18 mouse cellular contexts compared by ENCODE assay signal in the genomic region with DNA sequence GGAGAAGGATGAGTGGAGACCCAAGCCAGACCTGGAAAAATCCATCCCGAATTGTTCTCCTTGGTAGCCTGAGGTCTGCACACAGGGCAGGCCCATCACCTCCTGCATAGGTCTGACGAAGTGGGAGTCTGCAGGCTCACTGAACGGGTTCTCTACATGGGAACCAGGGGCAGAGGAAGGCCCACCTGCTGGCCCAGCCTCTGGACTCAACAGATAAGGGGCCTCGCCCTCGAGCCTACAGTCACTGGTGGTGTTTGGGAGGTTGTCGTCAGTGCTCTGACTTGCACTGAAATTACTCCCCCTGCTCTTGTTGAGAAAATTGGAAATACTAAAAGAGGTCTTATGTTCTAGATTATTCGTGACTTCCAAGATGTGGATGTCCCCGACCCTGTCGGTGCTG. TPM values are rescaled to one million over a fixed set of nuclear protein-coding genes. Genes with fewer than 3 reads are reported as not detected.
DNase-seq lines count a peak whose midpoint lies in the region; ATAC-seq lines count a peak whose summit lies in the region.
"Had no signal": no experiment of that assay in that cellular context is flagged by ENCODE, and none has a peak within 500 bp of the region (broad histone marks: within the 10 kb centered on the region; RNA-seq: fewer than 3 reads in every experiment).

No protein-coding gene starts in this region.

- 43% methylated on average over 9 of the region's 9 CpGs for WGBS in liver, embryonic 12.5 days (ENCODE audit: insufficient replicate concordance)
- WGBS in forebrain, embryonic 16.5 days, result 94% methylated on average over 9 of the region's 9 CpGs

- H3K36me3 ChIP-seq in liver, embryonic 12.5 days, result peaks cover 58% of the 10 kb centered on the region
- H3K36me3 ChIP-seq in forebrain, embryonic 16.5 days (ENCODE audit: control insufficient read depth, insufficient read depth), result peaks cover 10% of the 10 kb centered on the region

- peak; percentile 40 for DNase-seq in spleen, adult 12 weeks (ENCODE audit: low spot score)
- no peak for DNase-seq in spleen, adult 18-20 months
- no peak for DNase-seq in adrenal gland, adult 8-10 months
- DNase-seq in cerebellum, adult 8-10 months, result no peak
- DNase-seq: cerebellum, adult 11-12 months; forebrain, postnatal 0 days; heart, adult 11 months; heart, postnatal 10 days; kidney, adult 2 months; kidney, postnatal 4 days; thymus, postnatal 25 days had no signal

- peak overlapping the region; percentile 60 for H3K4me2 ChIP-seq in liver, embryonic 12.5 days
- no peak overlapping the region for H3K4me2 ChIP-seq in forebrain, embryonic 16.5 days (ENCODE audit: low read length)
- H3K4me2 ChIP-seq: hindbrain, embryonic 15.5 days; midbrain, embryonic 11.5 days; neural tube, embryonic 12.5 days had no signal

- H3K27ac ChIP-seq in liver, embryonic 12.5 days, result peak overlapping the region; percentile 88
- H3K27ac ChIP-seq in forebrain, embryonic 16.5 days (ENCODE audit: low read length), result no peak overlapping the region
- H3K27ac ChIP-seq: hindbrain, embryonic 15.5 days; neural tube, embryonic 12.5 days had no signal

- peaks cover 57% of the 10 kb centered on the region for H3K4me1 ChIP-seq in liver, embryonic 12.5 days
- no peaks in the 10 kb centered on the region for H3K4me1 ChIP-seq in forebrain, embryonic 16.5 days (replicated peaks; ENCODE audit: control insufficient read depth, insufficient read depth, low read length)

- H3K9ac ChIP-seq in liver, embryonic 12.5 days, result peak overlapping the region; percentile 59
- no peak overlapping the region for H3K9ac ChIP-seq in forebrain, embryonic 16.5 days (replicated peaks; ENCODE audit: low read depth, low read length)
- H3K9ac ChIP-seq: forebrain, postnatal 0 days; hindbrain, embryonic 15.5 days; neural tube, embryonic 12.5 days had no signal

- H3K27me3 ChIP-seq in liver, embryonic 12.5 days (replicated peaks), result no peaks in the 10 kb centered on the region
- H3K27me3 ChIP-seq in forebrain, embryonic 16.5 days (replicated peaks; ENCODE audit: control insufficient read depth, insufficient read depth, low read length), result no peaks in the 10 kb centered on the region
- H3K27me3 ChIP-seq: hindbrain, embryonic 15.5 days; neural tube, embryonic 12.5 days had no signal

- H3K4me3 ChIP-seq in liver, embryonic 12.5 days, result peak overlapping the region; percentile 0; the same call in 1 of the 2 replicates
- no peak overlapping the region for H3K4me3 ChIP-seq in forebrain, embryonic 16.5 days (replicated peaks; ENCODE audit: low read length)
- H3K4me3 ChIP-seq: hindbrain, embryonic 15.5 days; neural tube, embryonic 12.5 days had no signal

- no peaks in the 10 kb centered on the region for H3K9me3 ChIP-seq in liver, embryonic 12.5 days (replicated peaks)
- no peaks in the 10 kb centered on the region for H3K9me3 ChIP-seq in forebrain, embryonic 16.5 days (ENCODE audit: control insufficient read depth, low read length)
- H3K9me3 ChIP-seq: hindbrain, embryonic 15.5 days; neural tube, embryonic 12.5 days had no signal

- peak; percentile 66; the same call in 1 of the 2 replicates for ATAC-seq in common myeloid progenitor, adult 5-6 weeks (replicated peaks; ENCODE audit: low read depth, poor library complexity, severe bottlenecking)
- ATAC-seq in liver, embryonic 12.5 days, result peak; percentile 99
- peak; percentile 97 for ATAC-seq in megakaryocyte-erythroid progenitor cell, adult 5-6 weeks (replicated peaks; ENCODE audit: low FRiP score, low TSS enrichment, poor library complexity, severe bottlenecking)
- no peak for ATAC-seq in forebrain, embryonic 16.5 days
- ATAC-seq: forebrain, postnatal 0 days had no signal

RNA-seq across cellular contexts. Expression of a gene that starts 12.7 kb away (rescaled TPM):
- total RNA-seq in common myeloid progenitor, adult 5-6 weeks (2017), result 8.6 and 10.8 TPM in 2 replicates
- polyA plus RNA-seq in liver, embryonic 12.5 days (2016; fragmentation: Nextera tagmentation; extraction: Ambion mirVana), result 94.2 and 98.6 TPM in 2 replicates
- total RNA-seq in megakaryocyte-erythroid progenitor cell, adult 5-6 weeks (2014; fragmentation: Nextera tagmentation), result 16.9 and 25.1 TPM in 2 replicates
- 13.7 and 21.5 TPM in 2 replicates for total RNA-seq in megakaryocyte-erythroid progenitor cell, adult 5-6 weeks (2017)
- total RNA-seq in adrenal gland, adult 8-10 months (2022), result 100 to 1,000 TPM; 223 to 249 (median 233) TPM
- polyA plus RNA-seq in forebrain, embryonic 16.5 days (2015; fragmentation: Nextera tagmentation; extraction: Ambion mirVana), result 19.3 and 20.4 TPM in 2 replicates

RNA-seq across cellular contexts. Expression of a gene that starts 18.4 kb away (rescaled TPM):
- total RNA-seq in common myeloid progenitor, adult 5-6 weeks (2017), result 11.5 and 16.9 TPM in 2 replicates
- polyA plus RNA-seq in liver, embryonic 12.5 days (2016; fragmentation: Nextera tagmentation; extraction: Ambion mirVana), result 8.3 TPM in 2 replicates
- 9.2 and 11.4 TPM in 2 replicates for total RNA-seq in megakaryocyte-erythroid progenitor cell, adult 5-6 weeks (2014; fragmentation: Nextera tagmentation)
- total RNA-seq in megakaryocyte-erythroid progenitor cell, adult 5-6 weeks (2017), result 8.0 and 12.4 TPM in 2 replicates
- 10 to 100 TPM; 11.4 to 14.5 (median 13.5) TPM for total RNA-seq in adrenal gland, adult 8-10 months (2022)
- polyA plus RNA-seq in forebrain, embryonic 16.5 days (2015; fragmentation: Nextera tagmentation; extraction: Ambion mirVana), result 47.3 and 50.4 TPM in 2 replicates

RNA-seq across cellular contexts. Expression of a gene that starts 24.5 kb away (rescaled TPM):
- 57.6 and 66.8 TPM in 2 replicates for total RNA-seq in common myeloid progenitor, adult 5-6 weeks (2017)
- polyA plus RNA-seq in liver, embryonic 12.5 days (2016; fragmentation: Nextera tagmentation; extraction: Ambion mirVana), result 40.7 and 44.9 TPM in 2 replicates
- total RNA-seq in megakaryocyte-erythroid progenitor cell, adult 5-6 weeks (2014; fragmentation: Nextera tagmentation), result 33.5 and 45.3 TPM in 2 replicates
- 79.9 and 110 TPM in 2 replicates for total RNA-seq in megakaryocyte-erythroid progenitor cell, adult 5-6 weeks (2017)
- 10 to 100 TPM; 13.7 to 24.5 (median 17.6) TPM for total RNA-seq in adrenal gland, adult 8-10 months (2022)
- polyA plus RNA-seq in forebrain, embryonic 16.5 days (2015; fragmentation: Nextera tagmentation; extraction: Ambion mirVana), result 32.1 and 35.1 TPM in 2 replicates

Comparison
In these comparisons a context has a peak if more than half of its experiments do, and no peak if none do; other contexts are left out.
1. RNA of a gene that starts 12.7 kb away (total RNA-seq): 223 to 249 TPM in adrenal gland, adult 8-10 months; 13.7 to 25.1 TPM in megakaryocyte-erythroid progenitor cell, adult 5-6 weeks and 8.6 to 10.8 TPM in common myeloid progenitor, adult 5-6 weeks; every median in the first group is over 4 times any median in the second.